Mouse (Mus musculus): Measurements from ENCODE around the gene Olfr1412.

- TF ChIP-seq POLR2A (IDR thresholded peaks at IDR 0.05; ENCODE audit: borderline replicate concordance, insufficient read depth, low read length) (no peak), CTCF (IDR thresholded peaks at IDR 0.05; ENCODE audit: borderline replicate concordance, insufficient read depth, low read depth, low read length) (no peak)
Measured at GRCm38 (mm10) chr1:92638181-92638580, 52.6 kb downstream of the Olfr1412 start.
